ENCODE assay signal across 13 mouse cellular contexts in genomic region chr4:32952681-32953080, GRCm38 (mm10). TPM values are rescaled to one million over a fixed set of nuclear protein-coding genes. Genes with fewer than 3 reads are reported as not detected.
DNase-seq lines count a peak whose midpoint lies in the region; ATAC-seq lines count a peak whose summit lies in the region.
"Had no signal": no experiment of that assay in that cellular context is flagged by ENCODE, and none has a peak within 500 bp of the region (broad histone marks: within the 10 kb centered on the region; RNA-seq: fewer than 3 reads in every experiment).

No protein-coding gene starts in this region.

- H3K27me3 ChIP-seq in heart, embryonic 10.5 days (ENCODE audit: insufficient read depth, poor library complexity, severe bottlenecking), result peaks cover 7% of the 10 kb centered on the region; the same call in 1 of the 2 replicates
- peaks cover 31% of the 10 kb centered on the region for H3K27me3 ChIP-seq in lung, embryonic 15.5 days
- H3K27me3 ChIP-seq in hindbrain, embryonic 15.5 days, result no peaks in the 10 kb centered on the region
- no peaks in the 10 kb centered on the region for H3K27me3 ChIP-seq in neural tube, embryonic 14.5 days (ENCODE audit: control insufficient read depth, insufficient read depth, low read length)

- H3K4me3 ChIP-seq in heart, embryonic 10.5 days, result peak overlapping the region; percentile 86; the same call in 1 of the 2 replicates
- no peak overlapping the region for H3K4me3 ChIP-seq in lung, embryonic 15.5 days
- H3K4me3 ChIP-seq in hindbrain, embryonic 15.5 days, result no peak overlapping the region
- H3K4me3 ChIP-seq in neural tube, embryonic 14.5 days (ENCODE audit: low read depth, low read length), result no peak overlapping the region; the same call in 1 of the 2 replicates
- H3K4me3 ChIP-seq: erythroblast, embryonic 14.5 days; layer of hippocampus, adult 2 months had no signal

- peak overlapping the region; percentile 99 for H3K4me2 ChIP-seq in lung, embryonic 15.5 days
- H3K4me2 ChIP-seq in hindbrain, embryonic 15.5 days, result peak overlapping the region; percentile 88
- H3K4me2 ChIP-seq in neural tube, embryonic 14.5 days (ENCODE audit: low read depth, low read length), result 0 out of 2 replicates have a peak overlapping the region, but pooled peaks have one; percentile 81

- H3K9ac ChIP-seq in lung, embryonic 15.5 days, result no peak overlapping the region
- H3K9ac ChIP-seq in hindbrain, embryonic 15.5 days, result no peak overlapping the region
- no peak overlapping the region for H3K9ac ChIP-seq in neural tube, embryonic 14.5 days (replicated peaks; ENCODE audit: low read depth, low read length)
- H3K9ac ChIP-seq: liver, embryonic 14.5 days; midbrain, embryonic 12.5 days had no signal

- no peak for DNase-seq in heart, embryonic 10.5 days (ENCODE audit: low spot score)
- DNase-seq in heart, adult 18-20 months, result no peak
- no peak for DNase-seq in lung, adult 18-20 months
- no peak for DNase-seq in frontal cortex, postnatal 25 days (ENCODE audit: low spot score in 2 of 2)
- DNase-seq in testis, postnatal 14 days (ENCODE audit: low spot score), result no peak

- ATAC-seq in lung, embryonic 15.5 days (ENCODE audit: borderline replicate concordance, extremely low read depth, low FRiP score, low TSS enrichment), result no peak
- no peak for ATAC-seq in hindbrain, embryonic 15.5 days (ENCODE audit: low FRiP score, low read depth)
- no peak for ATAC-seq in neural tube, embryonic 14.5 days (ENCODE audit: low read depth)

- H3K27ac ChIP-seq in heart, embryonic 10.5 days, result no peak overlapping the region
- H3K27ac ChIP-seq in lung, embryonic 15.5 days, result no peak overlapping the region
- no peak overlapping the region for H3K27ac ChIP-seq in hindbrain, embryonic 15.5 days (replicated peaks)
- H3K27ac ChIP-seq in neural tube, embryonic 14.5 days (ENCODE audit: low read depth, low read length), result no peak overlapping the region
- H3K27ac ChIP-seq: layer of hippocampus, adult 2 months; liver, embryonic 14.5 days; midbrain, embryonic 12.5 days had no signal

- no peaks in the 10 kb centered on the region for H3K9me3 ChIP-seq in heart, embryonic 10.5 days
- H3K9me3 ChIP-seq in lung, embryonic 15.5 days, result no peaks in the 10 kb centered on the region
- H3K9me3 ChIP-seq in hindbrain, embryonic 15.5 days, result no peaks in the 10 kb centered on the region
- H3K9me3 ChIP-seq in neural tube, embryonic 14.5 days (ENCODE audit: control insufficient read depth, low read length), result no peaks in the 10 kb centered on the region
- H3K9me3 ChIP-seq: midbrain, embryonic 12.5 days had no signal

- 6% methylated on average over 7 of the region's 7 CpGs for WGBS in heart, embryonic 10.5 days
- 4% methylated on average over 7 of the region's 7 CpGs for WGBS in lung, embryonic 15.5 days
- WGBS in hindbrain, embryonic 15.5 days, result 12% methylated on average over 7 of the region's 7 CpGs
- 9% methylated on average over 7 of the region's 7 CpGs for WGBS in neural tube, embryonic 14.5 days

- H3K36me3 ChIP-seq in heart, embryonic 10.5 days, result no peaks in the 10 kb centered on the region
- no peaks in the 10 kb centered on the region for H3K36me3 ChIP-seq in lung, embryonic 15.5 days
- no peaks in the 10 kb centered on the region for H3K36me3 ChIP-seq in hindbrain, embryonic 15.5 days
- H3K36me3 ChIP-seq in neural tube, embryonic 14.5 days (ENCODE audit: control insufficient read depth, insufficient read depth, low read length), result no peaks in the 10 kb centered on the region
- H3K36me3 ChIP-seq: midbrain, embryonic 12.5 days had no signal

- peaks cover 20% of the 10 kb centered on the region for H3K4me1 ChIP-seq in heart, embryonic 10.5 days
- H3K4me1 ChIP-seq in lung, embryonic 15.5 days, result peaks cover 17% of the 10 kb centered on the region
- peaks cover 26% of the 10 kb centered on the region for H3K4me1 ChIP-seq in hindbrain, embryonic 15.5 days (replicated peaks)
- H3K4me1 ChIP-seq in neural tube, embryonic 14.5 days (ENCODE audit: control insufficient read depth, insufficient read depth, low read length), result 0 out of 2 replicates have a peak, but pooled peaks cover 3% of the 10 kb centered on the region

RNA-seq across cellular contexts. Expression of gene Ankrd6, which starts 2.0 kb away (rescaled TPM):
- 8.3 and 8.4 TPM in 2 replicates for polyA plus RNA-seq in heart, embryonic 10.5 days (2016; fragmentation: Nextera tagmentation; extraction: Ambion mirVana)
- total RNA-seq in heart, adult 18-20 months (2021), result 1 to 10 TPM; 4.8 to 5.9 TPM
- polyA plus RNA-seq in lung, embryonic 15.5 days (2015; fragmentation: Nextera tagmentation; extraction: Ambion mirVana), result 3.0 and 4.0 TPM in 2 replicates
- polyA plus RNA-seq in hindbrain, embryonic 15.5 days (2015; fragmentation: Nextera tagmentation; extraction: Ambion mirVana), result 23.4 and 26.9 TPM in 2 replicates
- polyA plus RNA-seq in neural tube, embryonic 14.5 days (2014; fragmentation: Nextera tagmentation; extraction: Ambion mirVana), result 20.8 and 22.6 TPM in 2 replicates

RNA-seq across cellular contexts. Expression of gene Rragd, which starts 30.2 kb away (rescaled TPM):
- 39.2 and 56.0 TPM in 2 replicates for polyA plus RNA-seq in heart, embryonic 10.5 days (2016; fragmentation: Nextera tagmentation; extraction: Ambion mirVana)
- total RNA-seq in heart, adult 18-20 months (2021), result 100 to 1,000 TPM in 1 of 2 experiments, 10 to 100 TPM in 1; 95.4 to 110 TPM
- polyA plus RNA-seq in lung, embryonic 15.5 days (2015; fragmentation: Nextera tagmentation; extraction: Ambion mirVana), result 2.6 and 2.7 TPM in 2 replicates
- polyA plus RNA-seq in hindbrain, embryonic 15.5 days (2015; fragmentation: Nextera tagmentation; extraction: Ambion mirVana), result 32.5 and 37.1 TPM in 2 replicates
- polyA plus RNA-seq in neural tube, embryonic 14.5 days (2014; fragmentation: Nextera tagmentation; extraction: Ambion mirVana), result 52.1 and 58.7 TPM in 2 replicates
- total RNA-seq: MEL had no signal
